Mouse (Mus musculus): ENCODE measurements at regions not wholly inside any gene's neighbourhood (a gene's known extent, or its start where the extent isn't known, plus 50 kb on each side); places are given as distances from the start of the nearest gene placed in this dataset.

DNA sequence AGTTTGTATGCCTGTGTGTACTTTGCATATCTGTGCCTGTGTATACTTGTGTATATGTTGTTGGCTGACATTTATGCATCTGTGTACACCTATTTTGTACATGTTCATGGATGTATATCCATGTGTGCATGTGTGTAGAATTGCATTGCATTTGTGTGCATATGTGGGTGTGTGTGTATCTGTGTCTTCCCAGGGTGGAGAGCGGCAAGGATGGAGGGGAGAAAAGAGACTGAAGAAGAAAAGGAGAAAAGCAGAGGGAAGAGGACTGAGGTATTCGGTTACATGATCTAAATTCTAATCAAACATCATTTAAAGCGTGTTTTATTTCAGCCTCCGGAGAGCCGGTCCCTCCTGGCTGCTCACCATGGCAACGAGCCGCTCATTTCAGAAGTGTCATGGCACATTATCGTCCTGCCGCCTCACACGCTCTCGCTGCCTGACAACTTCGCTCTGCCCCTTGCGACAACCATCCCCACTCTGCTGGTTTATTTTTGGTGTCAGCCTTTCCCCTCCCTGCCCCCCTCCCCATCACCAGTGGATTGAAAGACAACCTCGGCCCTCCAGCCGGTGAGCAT is 58.6 kb downstream of the Mrm1 start:
- no peak for DNase-seq

GRCm38 (mm10) chr11:84759478-84759986 is 59.8 kb downstream of the Mrm1 start:
- DNase-seq = peak; percentile 10

- DNase-seq = no peak
Measured at GRCm38 (mm10) chr11:84752007-84752406, 67.3 kb downstream of the Mrm1 start.

DNA sequence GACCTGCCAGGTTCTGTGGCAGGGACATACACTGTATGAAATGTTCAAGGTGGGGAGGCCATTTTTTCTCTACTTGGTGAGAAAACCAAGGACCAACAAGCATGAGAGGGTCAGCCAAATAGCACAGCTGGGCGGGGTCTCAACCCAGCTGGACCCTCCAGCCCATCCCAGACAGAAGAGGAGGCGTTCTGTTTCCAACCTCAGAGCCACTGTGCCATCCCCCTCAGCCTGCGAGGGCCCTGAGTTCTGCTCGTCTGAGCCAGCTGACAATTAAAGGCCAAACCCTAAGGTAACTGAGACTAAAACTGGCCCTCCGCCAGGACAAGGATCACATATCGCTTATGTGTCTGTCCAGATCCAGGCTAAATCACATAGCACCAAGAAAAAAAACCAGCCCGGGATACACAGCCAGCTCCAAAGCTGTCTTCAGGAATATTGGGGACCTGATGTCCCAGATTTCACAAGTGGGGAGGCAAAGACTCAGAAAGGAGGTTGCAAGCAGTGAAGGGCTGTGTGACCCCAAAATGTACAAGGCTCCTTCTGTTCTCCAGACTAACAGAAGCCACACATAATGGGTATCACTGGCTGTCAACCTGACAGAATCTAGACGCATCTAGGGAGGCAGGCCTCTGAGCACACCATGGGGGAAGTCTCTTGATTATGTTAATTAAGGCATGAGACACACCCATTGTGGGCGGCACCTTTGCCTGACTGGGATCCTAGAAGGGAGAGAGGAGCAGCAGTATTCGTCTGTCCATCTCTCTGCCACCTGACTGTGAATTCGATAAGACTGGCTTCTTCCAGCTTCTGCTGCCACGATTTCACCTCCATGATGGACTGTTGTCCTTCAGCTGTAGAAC is 69.6 kb downstream of the Mrm1 start:
- no peak for DNase-seq

- DNase-seq = peak; percentile 2
Measured at GRCm38 (mm10) chr11:84738769-84739589, 80.3 kb downstream of the Mrm1 start.

DNA sequence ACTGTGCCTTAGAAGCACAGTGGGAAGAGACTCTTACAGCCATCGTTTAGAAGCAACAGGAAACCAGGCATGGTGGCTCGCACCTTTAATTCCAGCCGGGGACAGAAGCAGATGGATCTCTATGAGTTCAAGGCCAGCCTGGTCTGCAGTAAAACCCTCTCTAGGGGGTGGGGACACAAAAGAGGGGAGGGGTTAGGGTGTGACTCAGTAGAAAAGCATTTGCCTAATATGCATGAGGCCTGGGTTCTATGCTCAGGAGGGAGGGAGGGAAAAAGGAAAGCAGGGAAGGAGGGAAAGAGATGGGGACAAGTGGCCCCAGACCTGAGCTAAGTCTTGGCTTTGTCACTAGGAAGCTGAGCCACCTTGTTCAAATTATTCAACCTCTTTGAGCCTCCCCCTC is 81.2 kb downstream of the Mrm1 start:
- DNase-seq = no peak

- DNase-seq = no peak
Measured at GRCm38 (mm10) chr11:84731890-84732289, 87.4 kb downstream of the Mrm1 start.

- DNase-seq = no peak
Measured at GRCm38 (mm10) chr11:84730218-84730617, 89.1 kb downstream of the Mrm1 start.

- peak; percentile 71 for DNase-seq
Measured at GRCm38 (mm10) chr11:84729189-84729588, 90.1 kb downstream of the Mrm1 start.

- DNase-seq = no peak
Measured at GRCm38 (mm10) chr11:84725936-84726613, 93.2 kb downstream of the Mrm1 start.

- DNase-seq = no peak
Measured at GRCm38 (mm10) chr11:84725177-84725792, 94.0 kb downstream of the Mrm1 start.

GRCm38 (mm10) chr11:84724080-84724479 is 95.2 kb downstream of the Mrm1 start:
- DNase-seq = peak; percentile 36

DNA sequence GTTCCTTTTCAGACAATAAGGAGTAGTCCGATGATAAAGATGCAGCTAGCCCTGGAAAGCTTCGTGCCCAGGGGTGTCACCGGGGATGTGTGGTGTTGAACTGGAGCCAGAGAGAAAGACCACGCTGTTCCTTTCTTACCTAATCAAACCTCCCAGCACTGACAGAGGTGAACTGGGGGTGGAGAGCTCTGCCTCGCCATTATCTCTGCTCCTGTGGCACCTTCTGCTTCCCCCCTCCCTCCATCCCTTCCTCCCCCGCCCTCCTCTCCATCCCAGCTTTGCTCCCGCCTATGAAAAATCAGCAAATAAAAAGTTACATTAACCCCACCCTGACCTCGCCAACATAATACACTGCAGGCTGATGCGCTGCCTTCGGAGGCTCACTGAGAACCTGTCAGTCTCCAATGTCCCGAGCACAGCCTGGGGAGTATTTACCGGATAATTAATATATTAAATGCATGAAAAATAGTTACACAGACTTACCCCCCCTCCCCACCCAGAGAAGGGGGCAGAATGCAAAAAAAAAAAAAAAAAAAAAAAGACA is 96.6 kb downstream of the Mrm1 start:
- DNase-seq = no peak

DNA sequence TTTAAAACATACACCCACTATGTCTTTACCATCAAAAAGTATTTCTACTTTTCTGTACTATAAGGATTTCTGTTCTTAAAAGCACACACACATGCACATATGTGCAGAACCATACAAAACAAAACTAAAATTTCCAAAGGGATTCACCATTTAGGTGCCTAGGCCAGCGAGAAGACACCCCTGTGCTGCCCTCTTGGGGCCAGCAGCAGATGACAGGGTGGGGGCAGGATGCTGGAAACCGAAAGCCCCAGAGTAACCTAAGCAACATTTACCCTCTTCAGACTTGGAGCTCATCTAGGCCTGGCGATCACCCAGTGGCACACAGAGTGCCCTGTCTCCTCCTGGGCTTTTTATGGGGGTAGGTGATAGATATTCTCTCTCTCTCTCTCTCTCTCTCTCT is 97.3 kb downstream of the Mrm1 start:
- no peak for DNase-seq

GRCm38 (mm10) chr11:84721150-84721549 is 98.2 kb downstream of the Mrm1 start:
- no peak for DNase-seq

- DNase-seq = no peak
Measured at GRCm38 (mm10) chr11:84719781-84720180, 99.5 kb downstream of the Mrm1 start.

- no peak for DNase-seq
Measured at GRCm38 (mm10) chr11:84712731-84713130, 106.6 kb downstream of the Mrm1 start.

DNA sequence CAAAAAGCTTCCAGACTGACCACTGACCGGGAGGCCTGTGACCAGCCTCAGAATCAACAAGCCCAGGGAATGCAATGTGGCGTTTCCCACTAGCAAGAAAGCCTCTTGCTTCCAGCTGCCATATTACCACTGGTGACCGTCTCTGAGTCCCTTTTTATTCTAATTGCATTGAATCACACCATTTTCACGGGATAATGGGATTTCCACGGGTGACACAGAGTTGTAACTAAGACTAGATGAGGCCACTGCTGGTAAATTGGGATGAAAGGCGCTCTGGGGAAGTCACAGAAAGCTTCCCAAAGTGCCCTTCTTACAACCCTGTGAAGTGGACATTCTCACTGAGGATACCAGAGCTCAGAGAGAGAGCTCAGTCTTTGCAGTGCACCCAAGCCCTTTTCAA is 107.4 kb downstream of the Mrm1 start:
- no peak for DNase-seq

- DNase-seq = no peak
Measured at GRCm38 (mm10) chr11:84708222-84708730, 111.0 kb downstream of the Mrm1 start.

DNA sequence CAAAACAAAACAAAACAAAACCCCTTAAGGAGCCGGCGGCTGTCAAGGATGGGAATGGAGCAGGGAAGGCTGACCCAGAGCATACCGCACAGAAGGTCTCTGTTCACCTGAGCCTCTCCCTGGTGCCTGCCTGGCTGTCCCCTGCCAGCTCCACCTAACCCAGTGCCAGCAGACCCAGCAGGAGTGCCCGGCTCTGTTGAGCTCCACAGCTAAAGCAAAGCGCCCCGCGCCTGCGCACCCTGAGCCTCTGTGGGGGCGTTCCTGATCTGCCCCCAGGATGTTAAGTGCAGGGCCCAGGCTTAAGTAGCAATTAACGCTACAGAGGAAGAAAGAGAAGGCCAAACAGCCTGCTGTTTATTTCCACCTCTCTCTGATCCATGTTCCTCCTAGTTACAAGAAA is 111.5 kb downstream of the Mrm1 start:
- no peak for DNase-seq

GRCm38 (mm10) chr11:84706692-84707091 is 112.6 kb downstream of the Mrm1 start:
- no peak for DNase-seq

Data from kidney, postnatal 14 days (tissue).